Mouse (Mus musculus) brain, adult 2 months (tissue): Measurements from ENCODE around the gene Tmem243.

Experiments
- DNase-seq: peaks from one replicate; pipeline ENCODE4 v3.0.0; 2011; ENCODE audit warnings: low read depth, low spot score

The Tmem243 gene

DNA sequence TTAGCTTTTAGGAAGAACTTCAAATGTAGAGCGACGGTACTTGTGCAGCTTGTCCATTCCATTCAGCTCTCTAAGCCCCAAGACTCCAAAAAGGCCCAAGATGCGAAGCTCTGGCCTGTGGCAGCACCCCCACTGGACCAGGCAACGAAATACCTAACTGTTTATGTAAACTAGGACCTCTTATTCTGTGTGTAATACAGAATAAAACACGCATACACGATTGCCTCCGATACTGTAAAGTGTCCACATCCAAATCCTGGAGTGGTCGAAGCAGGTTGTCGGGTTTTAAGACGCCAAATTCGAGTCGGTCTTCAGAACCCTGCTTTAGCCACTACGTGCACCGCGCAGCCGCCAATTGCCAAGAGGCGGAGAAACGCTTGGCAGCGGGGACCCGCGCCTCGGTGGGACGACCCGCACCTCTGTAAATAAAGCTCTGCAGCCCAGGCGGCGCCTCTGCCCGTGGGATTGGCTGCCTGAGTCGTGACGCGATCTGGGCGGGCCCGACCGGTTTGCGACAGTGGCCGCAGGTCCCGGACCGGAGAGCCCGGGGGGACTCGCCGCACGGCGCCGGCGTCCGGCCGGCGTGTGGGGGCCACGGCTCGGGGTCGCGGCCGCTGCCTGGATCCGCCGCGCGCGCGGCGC, at the start of gene Tmem243:
Gene Tmem243 (plus strand): TSS at position 462 of the 642 bp plus-strand sequence.
- peak; percentile 96 for DNase-seq

DNA sequence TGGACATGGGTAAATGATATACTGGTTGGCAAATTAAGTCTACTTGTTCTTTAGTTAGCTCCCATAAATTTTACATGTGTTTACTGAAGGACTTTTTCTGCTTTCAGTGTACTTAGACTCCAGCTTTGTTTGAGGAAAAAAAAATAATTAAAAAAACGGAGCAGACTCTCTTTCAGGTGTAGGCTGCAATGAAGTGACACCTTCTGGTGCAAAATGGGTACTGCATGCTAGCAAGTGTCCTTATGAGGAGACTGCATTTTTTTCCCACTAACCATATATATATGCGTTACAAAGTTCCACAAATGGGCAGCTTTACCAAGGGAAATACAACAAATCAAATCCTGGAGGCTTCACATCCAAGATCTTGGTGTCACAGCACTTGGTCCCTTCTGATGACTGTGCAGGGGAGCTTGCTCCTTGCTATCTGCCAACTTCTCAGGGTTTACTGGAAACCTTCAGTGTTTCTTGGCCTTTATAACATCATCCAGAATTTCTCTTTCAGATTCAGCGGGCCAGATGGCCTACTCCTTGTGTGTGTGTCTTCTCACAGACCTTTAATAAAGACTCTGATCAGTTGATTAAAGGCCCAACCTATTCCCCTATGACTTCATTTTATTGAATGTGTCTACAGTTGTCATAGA, 44.3 kb upstream of the Tmem243 start:
- DNase-seq: peak; percentile 89

DNA sequence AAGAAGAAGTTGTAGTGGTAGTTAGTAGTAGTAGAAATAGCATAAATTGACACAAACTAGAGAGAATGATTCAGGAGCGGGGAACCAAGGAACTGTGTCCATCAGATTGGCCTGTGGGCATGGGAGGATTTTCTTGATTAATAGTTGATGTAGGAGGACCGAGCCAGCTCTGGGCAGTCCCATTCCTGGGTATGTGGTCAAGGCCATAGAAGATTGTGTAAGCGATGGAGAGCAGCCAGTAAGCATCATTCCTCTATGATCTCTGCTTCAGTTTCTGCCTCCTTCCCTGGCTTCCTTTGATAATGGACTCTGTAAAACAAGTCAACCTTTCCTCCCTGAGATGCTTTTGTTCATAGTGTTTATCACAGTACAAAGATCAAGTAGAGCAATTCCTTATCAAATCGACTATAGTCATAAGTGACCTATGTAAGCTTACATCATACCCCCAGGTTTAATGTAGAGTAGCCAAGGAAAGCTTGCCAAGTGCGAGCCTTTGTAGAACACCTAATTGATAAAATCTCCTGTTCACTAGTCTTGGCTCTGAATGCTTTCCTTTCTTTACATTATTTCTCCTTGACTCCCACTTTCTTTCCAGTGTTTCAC, 43.1 kb upstream of the Tmem243 start:
- no peak for DNase-seq

DNA sequence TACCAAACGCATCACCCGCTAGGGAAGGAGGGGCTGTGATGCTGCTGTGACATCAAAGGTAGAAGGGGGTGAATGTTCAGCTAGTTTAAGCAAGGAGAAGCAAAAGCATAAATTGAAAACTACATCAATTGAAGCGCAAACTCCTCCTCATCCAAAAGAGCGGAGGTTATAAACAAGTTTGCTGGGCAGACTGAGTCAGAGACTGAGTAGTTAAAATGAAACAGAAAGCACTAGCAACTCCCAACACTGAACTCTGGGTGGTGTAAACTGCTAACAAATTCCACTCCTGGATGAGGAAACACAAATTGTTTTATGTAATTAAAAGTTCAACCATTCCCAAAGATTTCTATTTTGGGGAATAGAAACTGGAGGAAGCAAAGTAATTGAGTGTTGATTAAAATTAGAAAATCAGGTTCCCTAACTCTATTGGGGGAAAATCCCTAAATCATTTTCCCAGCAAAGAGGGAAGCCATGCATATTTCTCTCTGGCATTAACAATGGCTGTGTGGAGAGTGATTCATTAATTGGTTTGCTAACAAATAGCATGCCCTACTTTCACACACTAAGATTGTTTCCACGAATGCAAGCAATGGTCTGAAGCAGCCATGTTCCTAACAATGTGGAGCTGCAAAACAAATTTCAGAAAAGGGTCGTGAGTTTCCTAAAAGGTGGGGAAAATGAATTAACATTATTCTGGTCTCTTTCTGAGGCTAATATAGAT, 41.0 kb upstream of the Tmem243 start:
- peak; percentile 45 for DNase-seq

DNA sequence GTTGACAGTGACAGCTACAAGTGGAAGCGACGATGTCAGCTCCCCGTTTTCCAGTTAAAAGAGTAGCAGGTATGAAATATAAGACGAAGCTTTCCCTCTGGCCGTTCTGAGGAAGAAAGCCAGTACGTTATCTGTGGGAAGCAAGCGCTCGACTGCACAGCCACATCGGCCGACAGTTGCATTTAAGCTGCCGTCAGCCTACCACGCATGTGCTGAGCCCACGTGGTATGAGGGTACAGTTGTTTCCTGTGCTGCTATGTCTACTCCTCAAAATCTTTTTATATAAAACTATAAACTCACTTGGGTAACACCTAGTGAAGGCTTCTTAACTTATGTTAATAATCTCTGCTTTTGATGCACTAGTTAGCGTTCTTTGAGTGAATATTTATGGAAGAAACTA, 40.2 kb upstream of the Tmem243 start:
- DNase-seq: no peak

GRCm38 (mm10) chr5:9064217-9064616, 36.3 kb upstream of the Tmem243 start:
- DNase-seq: no peak

GRCm38 (mm10) chr5:9068886-9069285, 31.6 kb upstream of the Tmem243 start:
- DNase-seq: peak; percentile 96

- peak; percentile 30 for DNase-seq
These were observed 30.8 kb upstream of the Tmem243 start for GRCm38 (mm10) chr5:9069599-9070209.

DNA sequence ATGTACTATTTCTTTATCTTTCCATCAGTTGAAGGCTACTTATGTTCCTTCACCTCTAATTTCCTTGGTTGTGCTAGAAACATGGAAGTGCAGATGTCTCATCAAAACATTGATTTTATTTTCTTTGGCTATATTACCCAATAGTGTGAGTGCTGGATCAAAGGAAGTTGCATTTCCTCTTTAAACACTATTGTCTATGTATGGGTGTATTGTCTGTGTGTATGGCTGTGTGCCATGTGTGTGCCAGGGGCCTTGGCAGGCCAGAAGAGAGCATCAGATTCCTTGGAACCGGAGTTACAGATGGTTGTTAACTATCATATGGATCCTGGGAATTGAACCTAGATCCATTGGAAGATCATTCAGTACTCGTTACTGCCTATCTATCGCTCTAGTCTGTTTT, 29.1 kb upstream of the Tmem243 start:
- no peak for DNase-seq

DNA sequence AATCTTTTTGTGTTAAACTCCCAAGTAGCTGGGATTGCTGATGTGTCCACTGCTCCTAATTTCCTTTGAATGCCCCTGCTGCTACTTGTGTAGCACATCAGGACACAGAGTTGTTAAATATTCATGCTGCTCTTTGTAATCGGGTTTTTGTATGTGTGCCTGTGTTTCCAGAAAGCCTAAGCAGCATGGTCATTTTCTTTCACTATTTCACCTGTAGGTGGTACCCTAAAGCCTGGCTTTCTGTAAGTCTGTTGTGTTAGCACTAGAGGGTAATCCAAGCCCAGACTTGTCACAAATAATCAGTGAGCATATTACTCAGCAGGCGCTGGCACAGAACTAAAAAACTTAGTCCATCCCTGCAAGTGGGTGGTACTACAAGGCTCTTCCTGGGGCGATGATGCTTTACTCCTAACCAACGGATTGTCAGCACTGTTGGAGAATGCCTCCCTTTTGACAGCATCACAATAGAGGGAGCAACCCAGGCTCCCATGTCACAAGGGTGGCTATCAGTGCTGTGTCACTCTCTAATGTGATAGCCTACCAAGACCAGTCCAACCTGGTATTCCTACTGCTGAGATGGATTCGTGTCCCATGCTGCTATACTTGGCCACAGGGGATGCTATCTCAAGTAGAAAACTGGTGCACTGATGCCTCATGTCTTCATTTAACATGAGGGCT, 27.2 kb upstream of the Tmem243 start:
- DNase-seq: peak; percentile 52

DNA sequence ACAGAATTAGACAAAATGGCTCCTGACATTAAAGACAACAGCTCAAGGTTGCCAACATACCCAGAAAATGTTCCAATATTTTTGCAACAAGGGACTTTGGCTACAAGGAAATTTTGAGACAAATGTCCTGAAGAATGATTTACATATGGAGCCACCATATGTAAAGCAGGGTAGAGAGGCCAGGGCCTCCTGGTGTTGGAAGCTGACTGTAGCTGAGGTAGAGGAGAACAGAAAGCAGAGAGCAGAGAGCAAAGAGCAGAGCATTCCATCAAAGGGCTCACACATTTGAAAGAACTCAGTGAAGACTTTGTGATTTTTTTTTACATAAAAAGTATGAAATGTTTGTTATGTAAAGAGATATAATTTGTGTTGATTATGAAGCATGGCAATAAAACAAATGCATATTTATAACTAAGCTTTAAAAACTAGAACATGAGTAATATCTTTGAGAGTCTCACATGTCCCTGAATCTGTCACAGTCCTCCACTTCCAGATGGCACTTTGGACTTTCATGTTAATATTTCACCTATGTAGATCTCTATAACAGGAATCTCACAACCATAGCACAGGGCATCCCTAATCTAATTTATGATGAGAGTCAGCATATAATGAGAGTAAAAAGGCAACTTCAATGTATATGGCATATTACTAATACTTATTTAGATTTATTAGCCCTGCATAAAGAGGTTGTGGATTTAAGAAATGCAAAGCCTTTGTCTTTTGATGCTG, 20.5 kb upstream of the Tmem243 start:
- no peak for DNase-seq

GRCm38 (mm10) chr5:9086924-9087719, 13.3 kb upstream of the Tmem243 start:
- no peak for DNase-seq

- DNase-seq: no peak
These were observed 9.9 kb upstream of the Tmem243 start for GRCm38 (mm10) chr5:9090493-9091106.

- no peak for DNase-seq
These were observed 7.8 kb upstream of the Tmem243 start for GRCm38 (mm10) chr5:9092716-9093115.

DNA sequence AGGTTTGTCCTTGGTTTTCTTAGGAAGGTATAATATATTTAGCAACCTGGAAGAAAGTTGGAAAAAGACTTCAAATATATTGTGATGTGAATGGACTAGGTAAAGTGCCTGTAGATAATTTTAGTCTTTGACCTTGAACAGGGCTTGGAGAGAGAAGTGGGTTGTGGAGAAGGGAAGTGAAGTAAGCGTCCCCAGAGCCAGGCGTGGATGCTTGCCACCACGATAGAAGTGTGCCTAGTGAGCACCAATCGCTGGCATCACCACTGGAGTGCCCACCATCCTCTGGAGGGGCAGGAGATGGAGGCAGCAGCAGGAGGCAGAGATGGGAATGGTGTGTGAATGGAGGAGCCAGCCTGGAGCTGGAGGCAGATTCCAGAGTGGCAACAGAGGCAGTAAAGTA, 7.0 kb upstream of the Tmem243 start:
- no peak for DNase-seq

DNA sequence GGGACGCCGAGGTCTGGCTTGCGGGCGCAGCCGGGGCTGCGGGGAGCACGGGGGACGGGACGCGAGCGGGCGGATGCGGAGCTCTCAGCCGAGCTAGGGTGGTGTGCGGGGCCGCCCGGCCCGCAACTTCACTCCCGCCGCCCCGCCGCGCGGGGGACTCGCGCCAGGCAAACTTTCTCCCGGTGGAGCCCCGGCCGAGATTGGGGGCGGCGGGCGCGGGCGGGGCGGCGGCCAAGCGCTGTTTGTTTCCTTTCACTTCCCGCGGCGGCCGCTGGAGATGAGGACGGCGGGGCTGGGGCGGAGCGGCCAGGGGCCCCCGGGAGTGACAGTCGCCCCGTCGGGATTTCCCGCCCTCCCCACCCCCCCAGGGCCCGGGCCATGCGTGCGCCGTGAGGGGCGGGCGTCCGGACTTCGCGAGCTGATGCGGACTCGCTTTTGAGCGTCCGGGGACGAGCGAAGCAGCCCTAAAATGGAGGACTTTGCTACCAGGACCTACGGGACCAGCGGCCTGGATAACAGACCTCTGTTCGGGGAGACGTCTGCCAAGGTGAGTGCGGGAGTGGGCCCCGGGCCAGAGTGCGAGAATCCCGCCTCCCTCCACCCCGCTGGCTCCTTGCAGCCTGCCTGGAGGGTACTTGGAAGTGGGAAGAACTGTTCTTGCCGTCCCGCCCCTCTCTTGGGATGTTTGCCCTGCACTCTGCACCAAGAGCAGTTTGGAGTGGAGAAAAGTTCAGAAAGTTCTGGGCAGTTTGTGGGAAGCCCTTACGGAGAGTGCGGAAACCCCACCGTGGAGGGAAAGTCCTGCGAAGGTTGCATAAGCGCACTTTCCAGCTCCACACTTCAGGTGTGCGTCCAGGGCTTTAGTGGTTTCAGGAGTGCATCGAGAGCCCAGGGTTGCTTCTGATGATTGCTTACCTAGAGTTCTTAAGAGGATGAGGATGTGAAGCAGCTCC, 657 bp downstream of the Tmem243 start:
- DNase-seq: peak; percentile 37

DNA sequence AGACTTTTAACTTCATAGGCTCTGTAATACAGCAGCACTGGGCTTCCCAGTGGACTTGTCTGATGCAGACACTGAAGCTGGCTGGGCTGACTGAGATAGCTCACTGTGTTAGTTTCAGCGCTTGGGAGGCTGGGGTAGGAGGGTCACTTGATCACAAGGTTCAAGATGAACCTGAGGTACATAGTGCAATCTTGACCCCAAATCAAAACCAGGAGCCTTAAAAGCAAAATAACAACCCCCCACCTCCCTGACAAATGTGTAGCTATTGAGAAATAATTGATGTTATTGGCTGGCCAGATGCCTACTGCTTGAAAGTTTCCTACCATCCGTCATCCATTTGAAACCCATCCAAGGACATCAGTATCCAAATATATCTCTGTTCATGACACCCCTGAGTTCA, 2.2 kb downstream of the Tmem243 start:
- DNase-seq: no peak

DNA sequence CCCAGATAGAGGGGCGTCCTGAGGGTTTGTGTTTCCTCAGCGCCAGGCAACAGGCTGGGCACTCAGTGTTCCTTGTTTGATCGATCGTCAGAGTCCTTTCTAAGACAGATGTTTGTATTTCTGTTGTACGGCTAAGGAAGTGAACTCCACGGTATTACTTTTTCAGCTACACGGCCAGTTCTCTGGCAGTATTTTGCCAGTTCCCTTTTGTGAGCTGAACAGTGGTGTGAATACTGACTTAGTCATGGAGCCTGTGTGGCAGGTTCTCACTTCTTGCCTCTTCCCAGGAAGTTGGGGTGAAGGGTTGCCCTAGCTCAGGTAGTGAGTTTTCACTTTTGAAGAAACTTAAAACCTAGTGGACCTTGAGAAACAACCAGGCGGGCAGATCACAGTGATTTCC, 3.5 kb downstream of the Tmem243 start:
- DNase-seq: no peak
